Mouse (Mus musculus) hindbrain, postnatal 0 days (tissue): ENCODE measurements around the gene B3galt5. TPM values are rescaled to one million over a fixed set of nuclear protein-coding genes. Genes with fewer than 3 reads are reported as not detected.

ENCODE experiments used
- ATAC-seq: fragments of 200-750 bp; cut with Nextera tagmentation; 2 replicates; pipeline ENCODE4 v1.8.0; 2017; ENCODE audit warnings: mild to moderate bottlenecking, moderate TSS enrichment, moderate library complexity
- DNase-seq: peaks from one replicate; pipeline ENCODE4 v3.0.0-alpha.2; 2015; ENCODE audit warnings: low spot score
- H3K27ac ChIP-seq: fragments of 300-500 bp; sonication (generic); 2 replicates; pipeline ENCODE4 v1.5.1; 2014; ENCODE audit warnings: mild to moderate bottlenecking
- H3K27me3 ChIP-seq: fragments of 300-500 bp; sonication (generic); 2 replicates; pipeline ENCODE4 v1.6.1; 2014; ENCODE audit warnings: low read length, mixed read lengths; ENCODE audit not compliant: insufficient read depth
- H3K36me3 ChIP-seq: fragments of 300-500 bp; sonication (generic); 2 replicates; pipeline ENCODE4 v1.6.1; 2014; ENCODE audit warnings: low read length, mixed read lengths; ENCODE audit not compliant: insufficient read depth
- H3K4me1 ChIP-seq: fragments of 300-500 bp; sonication (generic); 2 replicates; pipeline ENCODE4 v1.6.1; 2014; ENCODE audit warnings: antibody characterized with exemption, low read length, mixed read lengths; ENCODE audit not compliant: insufficient read depth
- H3K4me2 ChIP-seq: fragments of 300-500 bp; sonication (generic); 2 replicates; pipeline ENCODE4 v1.6.1; 2014; ENCODE audit warnings: low read depth, mild to moderate bottlenecking, low read length, moderate library complexity, mixed read lengths
- H3K4me3 ChIP-seq: fragments of 300-500 bp; sonication (generic); 2 replicates; pipeline ENCODE4 v1.5.1; 2014; ENCODE audit warnings: low read length
- H3K9ac ChIP-seq: fragments of 300-500 bp; sonication (generic); replicated peaks from 2 replicates; pipeline ENCODE4 v1.6.1; 2014; ENCODE audit warnings: mild to moderate bottlenecking, low read length, moderate library complexity, mixed read lengths
- H3K9me3 ChIP-seq: fragments of 300-500 bp; sonication (generic); 2 replicates; pipeline ENCODE4 v1.6.1; 2016; ENCODE audit warnings: low read length, mixed read lengths
- CTCF ChIP-seq: IDR thresholded peaks from 2 replicates; pipeline ENCODE4 v1.5.1; 2016; ENCODE audit warnings: antibody characterized with exemption, control low read depth, low read depth
- WGBS: fragments of 180-500 bp; shearing (Covaris S2); extraction: QIAGEN DNeasy Blood & Tissue Kit; methylation state at CpG from one replicate; pipeline ENCODE4 v1.1.7; 2014; 5-methylcytosine and 5-hydroxymethylcytosine counted together
- polyA plus RNA-seq: library from polyadenylated mRNA; unstranded; fragments of >200 nt; fragmentation: Nextera tagmentation; extraction: Ambion mirVana; gene quantifications from 2 replicates; pipeline ENCODE4 v1.2.1, GENCODE M21; 2015
- total RNA-seq: library from RNA; depleted of rRNA; stranded (reverse); fragments of >200 nt; gene quantifications from 2 replicates; pipeline ENCODE4 v1.2.3, GENCODE M21; 2014; rRNA removed

B3galt5 gene
- total RNA-seq = 11.3 and 12.4 TPM in 2 replicates
- 7.3 and 7.9 TPM in 2 replicates for polyA plus RNA-seq

DNA sequence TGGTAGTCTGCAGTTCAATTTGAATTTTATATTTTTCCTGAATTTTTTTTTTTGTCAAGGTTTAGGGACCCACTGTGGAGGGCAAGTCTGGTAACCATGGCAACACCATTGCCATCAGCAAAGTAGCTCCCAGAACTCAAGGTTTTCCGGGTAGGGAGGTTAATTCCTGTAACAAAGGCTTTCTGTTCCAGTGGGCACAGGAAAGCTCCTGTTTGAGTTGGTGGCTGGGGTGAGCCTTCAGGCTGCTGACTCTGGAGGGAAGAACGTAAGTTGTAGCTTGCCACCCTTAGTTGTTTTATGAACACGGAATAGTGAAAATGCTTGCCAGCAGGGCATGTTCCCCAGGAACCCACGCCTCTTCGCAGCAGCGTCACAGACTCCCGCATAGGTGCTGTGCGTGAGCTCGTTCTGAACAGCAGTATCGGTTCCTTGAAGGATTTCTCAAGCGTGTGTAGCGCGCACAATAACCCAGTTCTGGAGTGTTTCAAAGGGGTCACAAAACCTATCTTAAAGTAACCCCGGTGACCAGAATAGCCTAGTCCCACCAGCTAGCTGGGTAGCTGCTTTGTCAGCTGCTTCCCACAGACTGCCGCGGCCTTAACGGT is at the start of gene B3galt5:
Gene B3galt5, plus strand, starts transcription at position 436 of the 605 bp plus-strand sequence.
- Histone ChIP-seq H3K9me3 (no peaks in the 10 kb centered on the region), H3K27me3 (no peaks in the 10 kb centered on the region), H3K4me2 (peak within 1 kb of the TSS; percentile 34), H3K4me1 (0 out of 2 replicates have a peak, but pooled peaks cover 6% of the 10 kb centered on the region), H3K36me3 (no peaks in the 10 kb centered on the region), H3K27ac (peak within 1 kb of the TSS; percentile 74), H3K9ac (no peak within 1 kb of the TSS), H3K4me3 (no peak within 1 kb of the TSS)
- peak; percentile 67 for DNase-seq
- peak; percentile 53; the same call in 1 of the 2 replicates for ATAC-seq
- TF ChIP-seq CTCF = no peak
- 53% methylated on average over 17 of the region's 17 CpGs for WGBS

GRCm38 (mm10) chr16:96187619-96188018 is 48.0 kb upstream of the B3galt5 start:
- Histone ChIP-seq H3K36me3 (no peaks in the 10 kb centered on the region), H3K27ac (no peak overlapping the region), H3K27me3 (no peaks in the 10 kb centered on the region), H3K4me2 (no peak overlapping the region), H3K9me3 (no peaks in the 10 kb centered on the region), H3K4me1 (no peaks in the 10 kb centered on the region), H3K4me3 (no peak overlapping the region), H3K9ac (no peak overlapping the region)
- DNase-seq (no peak), ATAC-seq (no peak)
- TF ChIP-seq CTCF = no peak
- 87% methylated on average over 5 of the region's 5 CpGs for WGBS

- WGBS = under 1% methylated on average over 77 of the region's 77 CpGs
- Histone ChIP-seq H3K36me3 (no peaks in the 10 kb centered on the region), H3K27ac (peak within 1 kb of the TSS; percentile 80), H3K9ac (peak within 1 kb of the TSS; percentile 78), H3K9me3 (no peaks in the 10 kb centered on the region), H3K27me3 (no peaks in the 10 kb centered on the region), H3K4me3 (peak within 1 kb of the TSS; percentile 76), H3K4me1 (no peaks in the 10 kb centered on the region), H3K4me2 (peak within 1 kb of the TSS; percentile 80)
- ATAC-seq = peak; percentile 96
- no peak for TF ChIP-seq CTCF
- peak; percentile 100 for DNase-seq
These were observed 43.8 kb upstream of the B3galt5 start, which contains the start of gene Lca5l for GRCm38 (mm10) chr16:96191531-96192506. Gene Lca5l (minus strand): TSS chr16:96192271.

- H3K4me2 ChIP-seq = peak within 1 kb of the TSS; percentile 57
- H3K27ac ChIP-seq = no peak within 1 kb of the TSS
- no peaks in the 10 kb centered on the region for H3K4me1 ChIP-seq
- no peak for TF ChIP-seq CTCF
- H3K27me3 ChIP-seq = no peaks in the 10 kb centered on the region
- 12% methylated on average over 20 of the region's 20 CpGs for WGBS
- H3K9ac ChIP-seq = no peak within 1 kb of the TSS
- peak; percentile 75; the same call in 1 of the 2 replicates for ATAC-seq
- H3K9me3 ChIP-seq = no peaks in the 10 kb centered on the region
- peak within 1 kb of the TSS; percentile 2; the same call in 1 of the 2 replicates for H3K4me3 ChIP-seq
- H3K36me3 ChIP-seq = no peaks in the 10 kb centered on the region
- peak; percentile 17 for DNase-seq
These were observed 35.5 kb upstream of the B3galt5 start, which contains the start of gene Sh3bgr for GRCm38 (mm10) chr16:96199913-96200701. Gene Sh3bgr (plus strand): TSS chr16:96200450.

GRCm38 (mm10) chr16:96200702-96201028 is 34.9 kb upstream of the B3galt5 start:
- Histone ChIP-seq H3K4me2 (peak overlapping the region; percentile 57), H3K4me3 (peak overlapping the region; percentile 2; the same call in 1 of the 2 replicates), H3K36me3 (no peaks in the 10 kb centered on the region), H3K9me3 (no peaks in the 10 kb centered on the region), H3K9ac (no peak overlapping the region), H3K27ac (no peak overlapping the region), H3K27me3 (no peaks in the 10 kb centered on the region), H3K4me1 (no peaks in the 10 kb centered on the region)
- WGBS = 37% methylated on average over 9 of the region's 9 CpGs
- ATAC-seq (no peak), DNase-seq (no peak)
- TF ChIP-seq CTCF = no peak

GRCm38 (mm10) chr16:96201485-96202232 is 33.9 kb upstream of the B3galt5 start:
- DNase-seq (no peak), ATAC-seq (no peak)
- no peaks in the 10 kb centered on the region for H3K4me1 ChIP-seq
- no peaks in the 10 kb centered on the region for H3K9me3 ChIP-seq
- TF ChIP-seq CTCF = no peak
- no peak overlapping the region for H3K27ac ChIP-seq
- H3K36me3 ChIP-seq = no peaks in the 10 kb centered on the region
- H3K4me3 ChIP-seq = no peak overlapping the region
- no peak overlapping the region for H3K4me2 ChIP-seq
- 86% methylated on average over 11 of the region's 11 CpGs for WGBS
- no peak overlapping the region for H3K9ac ChIP-seq
- H3K27me3 ChIP-seq = no peaks in the 10 kb centered on the region
